Mouse (Mus musculus) intestine, postnatal 0 days (tissue): ENCODE data around the gene Prkcq. TPM values are rescaled to one million over a fixed set of nuclear protein-coding genes. Genes with fewer than 3 reads are reported as not detected.

Experiments used
- ATAC-seq: fragments of 200-750 bp; cut with Nextera tagmentation; 2 replicates; pipeline ENCODE4 v1.8.0; 2017; ENCODE audit warnings: mild to moderate bottlenecking, moderate TSS enrichment, moderate library complexity
- H3K27ac ChIP-seq: fragments of 300-500 bp; sonication (generic); 2 replicates; pipeline ENCODE4 v1.5.1; 2014; ENCODE audit warnings: mild to moderate bottlenecking, low read depth, low read length, moderate library complexity
- H3K27me3 ChIP-seq: fragments of 300-500 bp; sonication (generic); replicated peaks from 2 replicates; pipeline ENCODE4 v1.6.1; 2014; ENCODE audit warnings: low read length, mixed read lengths; ENCODE audit not compliant: control insufficient read depth, insufficient read depth
- H3K36me3 ChIP-seq: fragments of 300-500 bp; sonication (generic); 2 replicates; pipeline ENCODE4 v1.6.1; 2014; ENCODE audit warnings: mild to moderate bottlenecking, moderate library complexity; ENCODE audit not compliant: control insufficient read depth, insufficient read depth
- H3K4me1 ChIP-seq: fragments of 300-500 bp; sonication (generic); replicated peaks from 2 replicates; pipeline ENCODE4 v1.6.1; 2014; ENCODE audit warnings: antibody characterized with exemption, low read length, mixed read lengths; ENCODE audit not compliant: control insufficient read depth, insufficient read depth
- H3K4me2 ChIP-seq: fragments of 300-500 bp; sonication (generic); replicated peaks from 2 replicates; pipeline ENCODE4 v1.6.1; 2014; ENCODE audit warnings: low read depth, mild to moderate bottlenecking, moderate library complexity
- H3K4me3 ChIP-seq: fragments of 300-500 bp; sonication (generic); 2 replicates; pipeline ENCODE4 v1.5.1; 2014; ENCODE audit warnings: low read depth, low read length
- H3K9ac ChIP-seq: fragments of 300-500 bp; sonication (generic); 2 replicates; pipeline ENCODE4 v1.6.1; 2014; ENCODE audit warnings: mild to moderate bottlenecking, low read depth, low read length
- H3K9me3 ChIP-seq: fragments of 300-500 bp; sonication (generic); 2 replicates; pipeline ENCODE4 v1.6.1; 2016; ENCODE audit warnings: mixed run types; ENCODE audit not compliant: control insufficient read depth
- CTCF ChIP-seq: sonication (generic); IDR thresholded peaks from 2 replicates; pipeline ENCODE4 v1.5.1; 2016; ENCODE audit warnings: low read depth, mild to moderate bottlenecking, control low read depth, antibody characterized with exemption, moderate library complexity
- WGBS: fragments of 180-500 bp; shearing (Covaris S2); extraction: QIAGEN DNeasy Blood & Tissue Kit; methylation state at CpG from one replicate; pipeline ENCODE4 v1.1.7; 2014; 5-methylcytosine and 5-hydroxymethylcytosine counted together
- polyA plus RNA-seq: library from polyadenylated mRNA; unstranded; fragments of >200 nt; fragmentation: Nextera tagmentation; extraction: Ambion mirVana; gene quantifications from 2 replicates; pipeline ENCODE4 v1.2.1, GENCODE M21; 2015

Gene Prkcq
- polyA plus RNA-seq, 1 experiment from 2014 or later: 1.1 TPM

- Histone ChIP-seq H3K36me3 (no peaks in the 10 kb centered on the region), H3K27ac (no peak overlapping the region), H3K9ac (no peak overlapping the region), H3K4me3 (no peak overlapping the region), H3K4me2 (no peak overlapping the region), H3K27me3 (no peaks in the 10 kb centered on the region), H3K4me1 (no peaks in the 10 kb centered on the region), H3K9me3 (no peaks in the 10 kb centered on the region)
- 95% methylated on average over 5 of the region's 5 CpGs for WGBS
- ATAC-seq: no peak
- no peak for TF ChIP-seq CTCF
These were observed 92.9 kb downstream of the Prkcq start for GRCm38 (mm10) chr2:11264836-11265235.

- TF ChIP-seq CTCF: 0 out of 2 replicates have a peak, but pooled peaks have one; percentile 6
- 79% methylated on average over 9 of the region's 9 CpGs for WGBS
- no peak for ATAC-seq
These were observed 93.5 kb downstream of the Prkcq start for GRCm38 (mm10) chr2:11265455-11265854.

GRCm38 (mm10) chr2:11266294-11266693, 94.4 kb downstream of the Prkcq start:
- Histone ChIP-seq H3K4me2 (no peak overlapping the region), H3K27ac (no peak overlapping the region), H3K4me3 (no peak overlapping the region), H3K4me1 (no peaks in the 10 kb centered on the region), H3K9me3 (no peaks in the 10 kb centered on the region), H3K9ac (no peak overlapping the region), H3K36me3 (no peaks in the 10 kb centered on the region), H3K27me3 (no peaks in the 10 kb centered on the region)
- WGBS: 68% methylated on average over 5 of the region's 5 CpGs
- TF ChIP-seq CTCF: peak; percentile 36
- ATAC-seq: no peak

More at GRCm38 (mm10) chr2:11265455-11265854, 93.5 kb downstream of the Prkcq start:
- Histone ChIP-seq H3K9ac (no peak overlapping the region), H3K36me3 (no peaks in the 10 kb centered on the region), H3K27ac (no peak overlapping the region), H3K9me3 (no peaks in the 10 kb centered on the region), H3K4me3 (no peak overlapping the region), H3K27me3 (no peaks in the 10 kb centered on the region), H3K4me2 (no peak overlapping the region), H3K4me1 (no peaks in the 10 kb centered on the region)

- H3K27ac ChIP-seq: no peak overlapping the region
- no peak for TF ChIP-seq CTCF
- no peaks in the 10 kb centered on the region for H3K27me3 ChIP-seq
- H3K4me3 ChIP-seq: no peak overlapping the region
- WGBS: 20% methylated on average over 7 of the region's 7 CpGs
- no peaks in the 10 kb centered on the region for H3K4me1 ChIP-seq
- peak overlapping the region; percentile 24; the same call in 1 of the 2 replicates for H3K4me2 ChIP-seq
- no peak for ATAC-seq
- H3K9ac ChIP-seq: no peak overlapping the region
- H3K36me3 ChIP-seq: no peaks in the 10 kb centered on the region
- H3K9me3 ChIP-seq: no peaks in the 10 kb centered on the region
These were observed 107.1 kb downstream of the Prkcq start for GRCm38 (mm10) chr2:11278965-11279364.

GRCm38 (mm10) chr2:11280247-11280646, 108.3 kb downstream of the Prkcq start:
- WGBS: 77% methylated on average over 2 of the region's 2 CpGs
- Histone ChIP-seq H3K4me3 (no peak overlapping the region), H3K9ac (no peak overlapping the region), H3K36me3 (no peaks in the 10 kb centered on the region), H3K27ac (no peak overlapping the region), H3K4me1 (no peaks in the 10 kb centered on the region), H3K27me3 (no peaks in the 10 kb centered on the region), H3K9me3 (no peaks in the 10 kb centered on the region), H3K4me2 (no peak overlapping the region)
- no peak for TF ChIP-seq CTCF
- ATAC-seq: no peak

- Histone ChIP-seq H3K9ac (no peak overlapping the region), H3K27ac (no peak overlapping the region), H3K27me3 (no peaks in the 10 kb centered on the region), H3K36me3 (no peaks in the 10 kb centered on the region), H3K9me3 (no peaks in the 10 kb centered on the region), H3K4me1 (no peaks in the 10 kb centered on the region), H3K4me3 (no peak overlapping the region), H3K4me2 (peak overlapping the region; percentile 39)
- WGBS: 73% methylated on average over 18 of the region's 18 CpGs
- TF ChIP-seq CTCF: no peak
- ATAC-seq: no peak
These were observed 116.1 kb downstream of the Prkcq start for GRCm38 (mm10) chr2:11287834-11288530.
